Mouse (Mus musculus): Measurements from ENCODE around the gene Gm49383.

The Gm49383 gene

DNA sequence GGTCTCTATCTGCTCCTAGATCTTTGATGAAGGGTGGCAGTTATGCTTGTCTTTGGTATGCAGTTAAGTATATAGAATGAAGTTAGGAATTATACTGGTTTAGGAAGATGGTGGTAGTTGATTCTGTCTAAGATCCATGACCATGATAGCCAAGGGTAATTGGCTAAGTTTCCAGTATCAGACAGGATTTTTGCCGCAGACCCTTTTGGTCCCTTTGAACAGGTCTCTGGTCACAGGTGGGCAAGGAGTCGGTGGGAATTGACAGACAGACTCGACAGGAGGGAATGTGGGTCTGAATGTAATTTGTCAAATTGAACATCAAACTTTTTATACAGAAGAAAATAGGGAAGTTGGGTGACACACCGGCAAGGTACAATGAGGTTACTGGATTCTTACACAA, 33.3 kb downstream of the Gm49383 start:
- peak; percentile 52 for DNase-seq

- peak; percentile 87 for DNase-seq
These were observed 36.2 kb downstream of the Gm49383 start for GRCm38 (mm10) chr12:69160677-69161076.

- no peak for DNase-seq
These were observed 37.3 kb downstream of the Gm49383 start for GRCm38 (mm10) chr12:69159578-69159940.

- DNase-seq = peak; percentile 100
These were observed 37.9 kb downstream of the Gm49383 start, which contains the start of gene Rps29 for GRCm38 (mm10) chr12:69158765-69159577. TSS of gene Rps29 (minus strand) at chr12:69159186.

DNA sequence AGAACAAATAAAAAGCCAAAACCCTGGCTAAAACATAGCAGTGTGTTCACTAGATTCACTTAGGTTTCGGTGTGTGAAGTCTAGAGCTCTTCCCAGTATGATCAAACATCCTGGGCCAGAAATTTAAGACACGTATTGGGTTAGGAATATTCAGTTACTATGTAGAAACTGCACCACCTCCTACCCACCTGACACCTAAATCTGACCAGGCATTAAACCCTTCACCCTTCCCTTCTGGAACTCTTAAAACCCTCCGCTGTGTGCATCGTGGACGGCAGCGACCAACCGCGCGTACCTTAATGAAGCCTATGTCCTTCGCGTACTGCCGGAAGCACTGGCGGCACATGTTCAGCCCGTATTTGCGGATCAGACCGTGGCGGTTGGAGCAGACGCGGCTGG, 38.5 kb downstream of the Gm49383 start:
- DNase-seq = no peak

- DNase-seq = no peak
These were observed 39.8 kb downstream of the Gm49383 start for GRCm38 (mm10) chr12:69157107-69157506.

DNA sequence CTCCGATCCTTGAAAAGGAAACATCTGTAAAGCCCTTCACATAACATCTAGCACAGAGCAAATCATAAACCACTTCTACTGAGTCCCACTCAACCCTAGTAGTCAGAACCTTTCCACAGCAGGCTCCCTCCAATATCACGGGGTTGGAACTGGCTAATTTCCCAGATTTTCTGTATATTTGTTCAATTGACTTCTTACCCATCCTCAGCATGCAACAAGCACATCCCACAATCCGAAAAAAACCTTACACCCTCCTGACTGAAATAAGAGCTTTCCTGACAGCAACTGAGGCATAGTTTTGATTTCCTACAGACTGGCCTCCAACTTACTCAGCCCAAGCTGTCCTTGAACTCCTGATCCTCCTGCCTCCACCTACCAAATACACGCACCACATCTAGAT, 40.5 kb downstream of the Gm49383 start:
- DNase-seq = no peak

DNA sequence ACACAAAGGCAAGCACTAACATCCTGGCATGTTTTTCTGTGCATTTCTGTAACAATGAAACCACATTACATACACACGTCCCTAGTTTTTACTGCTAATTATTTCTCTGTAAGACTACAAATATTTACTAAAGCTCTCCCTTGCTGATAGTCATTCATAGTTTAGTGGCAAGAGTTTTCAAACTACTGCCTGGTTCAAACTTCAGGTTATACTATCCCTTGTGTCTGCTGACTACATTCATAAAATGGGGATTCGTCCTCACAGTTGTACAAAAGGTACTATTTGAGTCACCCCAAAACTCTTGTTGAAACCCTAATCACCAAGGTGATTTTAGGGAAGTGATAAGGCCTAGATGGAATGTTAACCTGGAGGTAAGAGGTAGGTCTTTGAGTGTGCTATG, 41.0 kb downstream of the Gm49383 start:
- no peak for DNase-seq

- no peak for DNase-seq
These were observed 46.9 kb downstream of the Gm49383 start for GRCm38 (mm10) chr12:69150049-69150448.

DNA sequence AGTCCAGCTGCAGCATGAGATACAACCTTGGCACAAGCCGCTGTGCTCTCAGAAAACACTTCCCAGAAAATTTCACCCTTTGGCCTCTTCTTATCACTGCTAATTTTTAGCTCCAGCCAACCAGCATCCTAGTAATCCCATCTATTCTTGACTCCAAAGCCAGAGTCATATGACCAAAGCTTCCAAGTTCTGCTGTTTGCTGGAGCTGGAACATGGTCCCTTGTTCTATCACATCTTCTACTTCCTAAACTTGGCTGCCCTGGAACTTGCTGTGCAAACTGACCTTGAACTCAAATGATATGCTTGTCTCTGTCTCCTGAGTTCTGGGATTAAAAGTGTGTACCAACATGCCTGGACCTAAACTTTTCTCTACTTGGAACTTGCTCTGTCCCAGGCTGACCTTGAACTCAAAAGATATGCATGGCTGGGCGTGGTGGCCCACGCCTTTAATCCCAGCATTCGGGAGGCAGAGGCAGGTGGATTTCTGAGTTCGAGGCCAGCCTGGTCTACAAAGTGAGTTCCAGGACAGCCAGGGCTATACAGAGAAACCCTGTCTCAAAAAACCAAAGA, 49.7 kb downstream of the Gm49383 start:
- DNase-seq = peak; percentile 93

- DNase-seq = no peak
These were observed 53.4 kb downstream of the Gm49383 start for GRCm38 (mm10) chr12:69143460-69143859.

DNA sequence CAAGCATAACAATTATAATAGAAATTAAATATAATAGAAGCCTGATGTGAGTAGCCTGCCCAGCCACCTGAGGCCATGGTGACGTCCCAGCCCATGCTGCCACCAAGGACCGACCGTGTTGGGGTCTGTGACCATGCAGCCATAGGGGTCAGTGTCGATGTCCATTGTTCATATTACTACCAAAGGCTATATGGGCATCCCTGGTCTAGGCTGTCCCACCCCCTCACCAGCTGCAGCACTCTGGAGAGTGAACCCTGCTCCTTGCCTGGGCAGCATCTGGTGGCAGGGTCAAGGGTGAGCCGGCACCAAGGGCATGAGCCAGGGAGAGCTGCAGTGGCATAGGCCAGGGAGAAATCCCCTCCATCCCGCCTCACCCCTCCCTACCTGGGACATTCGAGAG, 57.1 kb downstream of the Gm49383 start:
- DNase-seq = no peak

- no peak for DNase-seq
These were observed 57.7 kb downstream of the Gm49383 start for GRCm38 (mm10) chr12:69139201-69139600.
